Mouse (Mus musculus) lung, embryonic 15.5 days (tissue): Measurements from ENCODE around the gene Gper1. TPM values are rescaled to one million over a fixed set of nuclear protein-coding genes. Genes with fewer than 3 reads are reported as not detected.
"Not testable (repeated sequence)": the region's sequence is repeated elsewhere in the genome, so short reads cannot be mapped to it uniquely, and the experiment has no call there.

Experiments
- ATAC-seq: fragments of 200-750 bp; cut with Nextera tagmentation; 2 replicates; pipeline ENCODE4 v1.8.0; 2017; ENCODE audit warnings: moderate number of reproducible peaks, borderline replicate concordance; ENCODE audit not compliant: low FRiP score, low TSS enrichment; ENCODE audit errors: extremely low read depth
- H3K27ac ChIP-seq: fragments of 300-500 bp; sonication (generic); 2 replicates; pipeline ENCODE4 v1.5.1; 2015; ENCODE audit warnings: moderate library complexity, mild to moderate bottlenecking, inconsistent platforms
- H3K27me3 ChIP-seq: fragments of 300-500 bp; sonication (generic); 2 replicates; pipeline ENCODE4 v1.6.1; 2015; ENCODE audit warnings: inconsistent platforms
- H3K36me3 ChIP-seq: fragments of 300-500 bp; sonication (generic); 2 replicates; pipeline ENCODE4 v1.6.1; 2015; ENCODE audit warnings: inconsistent platforms
- H3K4me1 ChIP-seq: fragments of 300-500 bp; sonication (generic); 2 replicates; pipeline ENCODE4 v1.6.1; 2015; ENCODE audit warnings: inconsistent platforms
- H3K4me2 ChIP-seq: fragments of 300-500 bp; sonication (generic); 2 replicates; pipeline ENCODE4 v1.6.1; 2015; ENCODE audit warnings: inconsistent platforms, mild to moderate bottlenecking, moderate library complexity
- H3K4me3 ChIP-seq: fragments of 300-500 bp; sonication (generic); 2 replicates; pipeline ENCODE4 v1.5.1; 2015; ENCODE audit warnings: mild to moderate bottlenecking, inconsistent platforms
- H3K9ac ChIP-seq: fragments of 300-500 bp; sonication (generic); 2 replicates; pipeline ENCODE4 v1.6.1; 2015; ENCODE audit warnings: inconsistent platforms
- H3K9me3 ChIP-seq: fragments of 300-500 bp; sonication (generic); 2 replicates; pipeline ENCODE4 v1.6.1; 2016; ENCODE audit warnings: inconsistent platforms
- WGBS: fragments of 180-500 bp; shearing (Covaris S2); methylation state at CpG from one replicate; pipeline ENCODE4 v1.1.7; 2015; 5-methylcytosine and 5-hydroxymethylcytosine counted together
- polyA plus RNA-seq: library from polyadenylated mRNA; unstranded; fragments of >200 nt; fragmentation: Nextera tagmentation; extraction: Ambion mirVana; gene quantifications from 2 replicates; pipeline ENCODE4 v1.2.1, GENCODE M21; 2015

Gper1 gene
- polyA plus RNA-seq, 1 experiment from 2014 or later = 6.6 TPM

DNA sequence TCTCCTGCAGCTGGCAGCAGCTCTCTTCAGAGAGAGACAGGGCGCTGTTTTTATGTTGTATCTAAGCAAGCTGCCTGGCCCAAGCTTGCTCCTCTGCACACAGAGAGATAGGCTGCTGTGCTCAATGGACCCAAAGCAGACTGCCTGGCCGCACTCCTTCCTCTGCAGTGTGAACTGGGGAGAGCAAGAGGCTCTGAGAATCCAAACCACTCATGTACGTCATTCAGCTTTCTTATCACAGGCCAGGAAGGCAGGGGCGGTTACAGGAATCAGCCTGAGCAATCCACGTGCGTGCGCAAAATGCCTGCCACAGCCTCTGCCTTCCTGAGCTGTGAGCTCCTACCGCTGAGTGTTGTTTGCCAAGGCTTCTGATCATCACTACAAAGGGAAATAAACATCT is 40.2 kb upstream of the Gper1 start:
- peaks cover 66% of the 10 kb centered on the region for H3K4me1 ChIP-seq

DNA sequence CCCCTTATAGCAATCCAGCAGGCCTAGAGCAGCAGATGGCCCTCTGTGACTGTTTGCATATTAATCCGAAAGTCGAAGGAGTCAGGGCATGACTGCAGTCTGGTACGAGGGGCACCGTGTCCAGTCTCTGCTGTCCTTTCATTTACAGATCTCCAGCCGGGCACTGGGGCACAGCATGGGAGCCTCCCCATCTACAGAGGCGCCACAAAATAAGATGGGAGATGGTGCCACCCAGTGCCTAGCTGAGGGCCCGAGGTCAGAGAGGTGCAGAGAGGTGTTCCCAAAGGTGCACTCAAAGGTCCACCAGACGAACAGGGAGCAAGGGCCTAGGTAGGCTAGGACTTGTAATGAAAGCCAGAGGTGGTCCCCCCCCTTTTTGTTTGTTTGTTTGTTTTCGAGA is 39.7 kb upstream of the Gper1 start:
- 70% methylated on average over 9 of the region's 9 CpGs for WGBS
- Histone ChIP-seq H3K4me3 (no peak overlapping the region), H3K36me3 (no peaks in the 10 kb centered on the region), H3K4me1 (peaks cover 66% of the 10 kb centered on the region), H3K9ac (no peak overlapping the region), H3K27me3 (no peaks in the 10 kb centered on the region), H3K4me2 (peak overlapping the region; percentile 32; the same call in 1 of the 2 replicates), H3K27ac (peak overlapping the region; percentile 81), H3K9me3 (no peaks in the 10 kb centered on the region)
- ATAC-seq = no peak

More for the DNA sequence above, 40.2 kb upstream of the Gper1 start:
- ATAC-seq = no peak
- 34% methylated on average over 8 of the region's 8 CpGs for WGBS
- H3K4me3 ChIP-seq = no peak overlapping the region
- H3K9me3 ChIP-seq = no peaks in the 10 kb centered on the region
- no peaks in the 10 kb centered on the region for H3K27me3 ChIP-seq
- no peaks in the 10 kb centered on the region for H3K36me3 ChIP-seq
- no peak overlapping the region for H3K9ac ChIP-seq
- peak overlapping the region; percentile 32; the same call in 1 of the 2 replicates for H3K4me2 ChIP-seq
- peak overlapping the region; percentile 81 for H3K27ac ChIP-seq

DNA sequence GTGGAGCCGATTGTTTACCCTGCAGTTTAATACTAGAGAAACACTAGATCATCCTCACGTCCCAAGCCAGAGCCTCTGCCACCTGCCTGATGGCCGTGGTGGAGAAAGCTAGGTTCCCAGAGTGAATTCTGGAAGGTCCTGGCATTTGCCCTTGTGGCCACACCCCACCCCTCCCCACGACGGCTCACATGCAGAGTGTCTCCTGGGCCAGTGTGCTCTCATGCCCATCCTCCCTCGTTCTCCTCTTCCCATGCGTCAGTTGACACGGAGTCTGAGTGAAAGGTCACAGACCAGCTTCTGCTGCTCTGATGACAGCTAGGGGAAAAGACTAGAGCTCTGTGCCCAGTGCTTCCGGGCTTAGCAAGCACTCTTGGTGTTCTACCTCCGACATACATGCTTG is 38.4 kb upstream of the Gper1 start:
- no peaks in the 10 kb centered on the region for H3K9me3 ChIP-seq
- no peak overlapping the region for H3K9ac ChIP-seq
- H3K4me2 ChIP-seq = no peak overlapping the region
- no peaks in the 10 kb centered on the region for H3K36me3 ChIP-seq
- peaks cover 66% of the 10 kb centered on the region for H3K4me1 ChIP-seq
- no peak overlapping the region for H3K27ac ChIP-seq
- no peak for ATAC-seq
- no peaks in the 10 kb centered on the region for H3K27me3 ChIP-seq
- WGBS = 29% methylated on average over 10 of the region's 10 CpGs
- H3K4me3 ChIP-seq = no peak overlapping the region

DNA sequence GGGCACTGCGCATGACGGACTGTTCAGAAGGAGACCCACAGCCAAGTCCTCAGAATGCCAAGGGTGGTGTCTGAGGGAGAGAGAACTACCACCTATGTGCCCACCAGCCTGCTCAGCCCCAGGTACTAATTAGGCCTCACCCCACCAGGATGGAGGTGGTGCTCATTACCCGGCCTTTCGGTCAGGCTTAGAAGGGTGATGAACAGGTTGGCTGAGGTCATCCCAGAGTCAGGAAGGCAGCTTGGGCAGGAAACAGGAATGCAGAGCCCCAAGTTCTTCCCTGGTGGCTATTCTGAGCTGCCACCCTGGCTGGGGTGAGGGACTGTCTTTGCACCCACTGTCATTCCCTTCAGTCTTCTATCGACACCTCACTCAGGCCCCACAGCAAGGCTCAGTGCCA is 36.9 kb upstream of the Gper1 start:
- Histone ChIP-seq H3K4me3 (no peak overlapping the region), H3K4me1 (peaks cover 68% of the 10 kb centered on the region), H3K9ac (no peak overlapping the region), H3K27ac (no peak overlapping the region), H3K27me3 (no peaks in the 10 kb centered on the region), H3K9me3 (no peaks in the 10 kb centered on the region), H3K4me2 (no peak overlapping the region), H3K36me3 (no peaks in the 10 kb centered on the region)
- no peak for ATAC-seq
- WGBS = 91% methylated on average over 5 of the region's 5 CpGs

- no peak overlapping the region for H3K4me3 ChIP-seq
- no peak overlapping the region for H3K9ac ChIP-seq
- H3K27ac ChIP-seq = peak overlapping the region; percentile 74
- WGBS = 76% methylated on average over 10 of the region's 10 CpGs
- no peaks in the 10 kb centered on the region; the same call in 1 of the 2 replicates for H3K36me3 ChIP-seq
- ATAC-seq = no peak
- H3K4me1 ChIP-seq = peaks cover 59% of the 10 kb centered on the region
- no peak overlapping the region for H3K4me2 ChIP-seq
- H3K27me3 ChIP-seq = no peaks in the 10 kb centered on the region
- H3K9me3 ChIP-seq = no peaks in the 10 kb centered on the region
Measured at GRCm38 (mm10) chr5:139387329-139388194, 35.4 kb upstream of the Gper1 start.

DNA sequence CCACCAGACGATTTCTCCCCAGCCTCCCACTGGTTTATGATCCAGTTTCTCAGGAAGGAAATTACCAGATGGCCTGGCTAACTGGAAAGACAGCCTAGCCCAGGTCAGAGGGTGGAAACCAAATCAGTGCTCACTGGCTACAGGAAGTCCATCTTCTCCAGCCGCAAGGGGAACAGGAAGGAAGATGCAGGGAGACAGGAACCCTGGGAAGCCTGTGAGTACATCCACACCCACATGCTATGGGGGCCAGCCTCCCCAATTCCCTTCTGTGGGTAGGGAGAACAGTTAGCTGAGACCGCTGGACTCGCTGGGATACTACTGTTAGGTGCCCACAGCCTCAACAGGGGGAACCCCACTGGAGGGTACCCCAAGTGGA is 34.8 kb upstream of the Gper1 start:
- Histone ChIP-seq H3K27ac (peak overlapping the region; percentile 74), H3K4me3 (no peak overlapping the region), H3K4me2 (no peak overlapping the region), H3K4me1 (peaks cover 53% of the 10 kb centered on the region), H3K9ac (no peak overlapping the region), H3K9me3 (no peaks in the 10 kb centered on the region), H3K27me3 (no peaks in the 10 kb centered on the region), H3K36me3 (no peaks in the 10 kb centered on the region; the same call in 1 of the 2 replicates)
- WGBS = 47% methylated on average over 4 of the region's 4 CpGs
- no peak for ATAC-seq

GRCm38 (mm10) chr5:139388694-139389675 is 34.0 kb upstream of the Gper1 start:
- Histone ChIP-seq H3K27ac (peak overlapping the region; percentile 74), H3K4me3 (no peak overlapping the region), H3K4me2 (no peak overlapping the region), H3K4me1 (peaks cover 47% of the 10 kb centered on the region), H3K36me3 (peaks cover 2% of the 10 kb centered on the region; the same call in 1 of the 2 replicates), H3K27me3 (no peaks in the 10 kb centered on the region), H3K9me3 (no peaks in the 10 kb centered on the region), H3K9ac (no peak overlapping the region)
- WGBS = 61% methylated on average over 17 of the region's 17 CpGs
- no peak for ATAC-seq

DNA sequence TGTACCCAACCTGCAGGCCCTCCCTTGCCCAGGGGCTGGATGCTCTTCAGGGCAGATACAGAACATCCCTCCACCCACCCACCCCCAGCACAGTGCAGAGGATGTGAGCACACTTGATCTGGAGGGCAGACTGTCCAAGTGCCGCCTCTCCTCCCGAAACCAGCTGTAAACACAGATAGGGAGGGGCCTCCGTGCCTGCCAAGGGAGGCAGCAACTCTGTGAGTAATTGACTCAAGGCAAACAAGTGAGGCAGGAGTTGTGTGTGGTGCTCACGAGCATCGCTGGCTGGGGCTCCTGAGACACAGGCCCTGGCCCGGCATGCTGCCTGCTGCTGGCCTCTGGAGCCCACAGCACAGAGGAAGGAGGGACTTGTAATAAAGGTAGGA is 33.3 kb upstream of the Gper1 start:
- ATAC-seq = peak; percentile 81
- no peaks in the 10 kb centered on the region for H3K9me3 ChIP-seq
- H3K4me2 ChIP-seq = no peak overlapping the region
- WGBS = 6% methylated on average over 6 of the region's 6 CpGs
- H3K9ac ChIP-seq = no peak overlapping the region
- no peaks in the 10 kb centered on the region for H3K27me3 ChIP-seq
- peaks cover 41% of the 10 kb centered on the region for H3K4me1 ChIP-seq
- H3K36me3 ChIP-seq = peaks cover 5% of the 10 kb centered on the region; the same call in 1 of the 2 replicates
- H3K4me3 ChIP-seq = no peak overlapping the region
- H3K27ac ChIP-seq = peak overlapping the region; percentile 74

- H3K27me3 ChIP-seq, ATAC-seq, H3K9ac ChIP-seq, H3K9me3 ChIP-seq, H3K4me2 ChIP-seq, H3K36me3 ChIP-seq, H3K4me3 ChIP-seq, H3K27ac ChIP-seq: not testable (repeated sequence)
- H3K4me1 ChIP-seq = peaks cover 38% of the 10 kb centered on the region
- WGBS = 65% methylated on average over 5 of the region's 5 CpGs
Measured at GRCm38 (mm10) chr5:139390324-139391119, 32.4 kb upstream of the Gper1 start.

GRCm38 (mm10) chr5:139391309-139391990 is 31.5 kb upstream of the Gper1 start:
- no peak for ATAC-seq
- WGBS = 71% methylated on average over 11 of the region's 11 CpGs
- H3K36me3 ChIP-seq = peaks cover 5% of the 10 kb centered on the region; the same call in 1 of the 2 replicates
- no peaks in the 10 kb centered on the region for H3K9me3 ChIP-seq
- no peak overlapping the region for H3K4me2 ChIP-seq
- H3K4me1 ChIP-seq = peaks cover 38% of the 10 kb centered on the region
- H3K9ac ChIP-seq = no peak overlapping the region
- H3K27me3 ChIP-seq = no peaks in the 10 kb centered on the region
- H3K27ac ChIP-seq = no peak overlapping the region
- H3K4me3 ChIP-seq = no peak overlapping the region
